Mouse (Mus musculus) limb, embryonic 14.5 days (tissue): Measurements from ENCODE around the gene Gm3336. TPM values are rescaled to one million over a fixed set of nuclear protein-coding genes. Genes with fewer than 3 reads are reported as not detected.

Experiments
- ATAC-seq: fragments of 200-750 bp; cut with Nextera tagmentation; 2 replicates; pipeline ENCODE4 v1.8.0; 2017; ENCODE audit warnings: low read depth, moderate number of reproducible peaks, moderate TSS enrichment; ENCODE audit not compliant: low FRiP score
- DNase-seq: peaks from one replicate; pipeline ENCODE4 v3.0.0-alpha.2; 2015; ENCODE audit warnings: low spot score
- H3K27ac ChIP-seq: fragments of 300-500 bp; sonication (generic); replicated peaks from 2 replicates; pipeline ENCODE4 v1.5.1; 2014; ENCODE audit warnings: low read depth, mild to moderate bottlenecking, low read length, moderate library complexity, mixed read lengths
- H3K27me3 ChIP-seq: fragments of 300-500 bp; sonication (generic); 2 replicates; pipeline ENCODE4 v1.6.1; 2014; ENCODE audit warnings: low read length, mixed read lengths; ENCODE audit not compliant: control insufficient read depth, insufficient read depth
- H3K36me3 ChIP-seq: fragments of 300-500 bp; sonication (generic); 2 replicates; pipeline ENCODE4 v1.6.1; 2014; ENCODE audit warnings: mild to moderate bottlenecking, low read length, moderate library complexity, mixed read lengths; ENCODE audit not compliant: control insufficient read depth, insufficient read depth
- H3K4me1 ChIP-seq: fragments of 300-500 bp; sonication (generic); 2 replicates; pipeline ENCODE4 v1.6.1; 2014; ENCODE audit warnings: antibody characterized with exemption, low read length, mixed read lengths; ENCODE audit not compliant: control insufficient read depth, insufficient read depth
- H3K4me2 ChIP-seq: fragments of 300-500 bp; sonication (generic); replicated peaks from 2 replicates; pipeline ENCODE4 v1.6.1; 2014; ENCODE audit warnings: low read depth, mild to moderate bottlenecking, low read length, moderate library complexity; ENCODE audit not compliant: severe bottlenecking
- H3K4me3 ChIP-seq: fragments of 300-500 bp; sonication (generic); replicated peaks from 2 replicates; pipeline ENCODE4 v1.5.1; 2014; ENCODE audit warnings: low read length
- H3K9ac ChIP-seq: fragments of 300-500 bp; sonication (generic); 2 replicates; pipeline ENCODE4 v1.6.1; 2014; ENCODE audit warnings: mild to moderate bottlenecking, low read depth, low read length, moderate library complexity; ENCODE audit not compliant: severe bottlenecking
- H3K9me3 ChIP-seq: fragments of 300-500 bp; sonication (generic); 2 replicates; pipeline ENCODE4 v1.6.1; 2016; ENCODE audit warnings: low read length; ENCODE audit not compliant: control insufficient read depth
- POLR2A ChIP-seq: fragments of 200-500 bp; IDR thresholded peaks from 2 replicates; pipeline ENCODE4 v1.8.0; 2012; ENCODE audit warnings: inconsistent platforms, mild to moderate bottlenecking, moderate library complexity, borderline replicate concordance; ENCODE audit not compliant: insufficient read depth, insufficient read length; ENCODE audit errors: extremely low read depth
- WGBS: fragments of 180-500 bp; shearing (Covaris S2); extraction: QIAGEN DNeasy Blood & Tissue Kit; methylation state at CpG from one replicate; pipeline ENCODE4 v1.1.7; 2014; 5-methylcytosine and 5-hydroxymethylcytosine counted together
- polyA plus RNA-seq, 2 experiments: library from polyadenylated mRNA; depleted of rRNA in 1 of 2; stranded (reverse) in 1 of 2; unstranded in 1 of 2; fragments of >200 nt; fragmentation: Nextera tagmentation in 1 of 2; extraction: Ambion mirVana in 1 of 2; gene quantifications; 2 replicates each; pipeline versions ENCODE4 v1.2.1 to v1.2.3; 2012 to 2014

Gm3336 gene
- polyA plus RNA-seq, 2 experiments: not detected

DNA sequence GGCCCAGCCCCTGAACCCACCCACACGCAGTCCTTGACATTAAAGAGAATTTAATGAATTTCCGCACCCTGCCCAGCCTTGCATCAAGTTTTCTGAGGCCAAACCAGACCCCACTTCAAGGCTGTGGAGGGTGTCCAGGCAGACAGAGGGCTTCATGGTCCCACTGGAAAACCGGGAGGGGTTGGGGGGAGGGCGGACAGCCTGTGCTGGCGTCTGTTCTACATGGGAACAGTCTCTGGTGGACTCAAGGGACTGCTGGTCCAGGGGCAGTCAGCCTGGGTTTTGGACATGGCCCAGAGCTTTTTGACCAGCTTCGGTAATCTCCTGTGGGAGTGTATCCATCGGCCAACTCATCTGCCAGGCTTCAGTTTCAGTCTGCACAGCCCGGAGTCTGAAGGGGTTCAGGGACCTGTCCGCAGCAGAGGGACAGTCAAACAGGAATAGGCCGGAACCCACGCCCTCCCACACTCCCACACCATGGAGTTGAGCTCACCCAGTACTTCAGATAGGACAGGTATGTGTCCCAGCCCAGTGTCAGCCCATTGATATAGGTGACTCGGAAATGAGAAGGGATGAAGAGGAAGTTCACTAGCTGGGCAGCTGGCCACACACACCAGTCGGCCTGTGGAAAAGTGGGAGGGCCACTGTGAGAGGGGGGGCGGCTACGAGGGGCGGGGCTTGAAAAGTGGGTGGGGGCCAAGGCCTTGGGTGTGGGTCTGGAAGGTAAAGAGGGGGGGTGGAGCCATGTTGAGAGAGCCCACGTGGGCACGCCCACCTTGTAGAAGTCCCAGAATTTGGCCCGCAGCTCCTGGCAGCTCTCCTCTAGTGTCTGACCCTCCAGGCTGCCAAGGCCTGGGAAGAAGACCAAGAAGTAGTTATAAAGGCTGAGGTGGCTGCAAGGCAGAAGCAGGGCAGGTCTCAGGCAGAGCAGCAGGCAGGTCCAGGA is 40.5 kb downstream of the Gm3336 start:
- no peak for ATAC-seq
- H3K4me1 ChIP-seq: peaks cover 11% of the 10 kb centered on the region
- no peak overlapping the region; the same call in 1 of the 2 replicates for H3K4me2 ChIP-seq
- peaks cover 23% of the 10 kb centered on the region for H3K36me3 ChIP-seq
- H3K9ac ChIP-seq: no peak overlapping the region
- no peak for DNase-seq
- no peak overlapping the region for H3K27ac ChIP-seq
- TF ChIP-seq POLR2A: no peak
- WGBS: 68% methylated on average over 18 of the region's 19 CpGs
- H3K27me3 ChIP-seq: no peaks in the 10 kb centered on the region
- no peaks in the 10 kb centered on the region for H3K9me3 ChIP-seq
- no peak overlapping the region for H3K4me3 ChIP-seq

DNA sequence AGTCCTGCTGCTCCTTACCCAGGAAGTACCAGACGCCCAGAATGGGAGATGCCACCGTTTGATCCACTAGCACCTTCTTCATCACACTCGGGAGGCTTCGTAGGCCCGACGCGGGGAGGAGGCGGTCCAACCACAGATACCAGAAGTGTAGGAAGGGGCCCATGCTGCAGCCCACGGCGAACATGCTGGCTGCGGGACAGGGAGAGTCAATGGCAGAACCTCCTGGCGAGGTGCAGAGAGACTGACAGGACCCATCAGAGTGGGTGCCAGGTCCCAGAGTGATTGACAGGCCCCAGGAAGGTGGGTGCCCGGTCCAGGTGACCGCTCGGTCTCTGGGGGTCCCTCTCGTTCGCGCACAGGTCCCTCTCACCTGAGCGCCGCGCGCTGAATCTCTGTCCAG is 42.0 kb downstream of the Gm3336 start:
- no peak for TF ChIP-seq POLR2A
- no peak for ATAC-seq
- no peak for DNase-seq
- Histone ChIP-seq H3K9ac (peak overlapping the region; percentile 72), H3K4me1 (peaks cover 8% of the 10 kb centered on the region), H3K36me3 (peaks cover 23% of the 10 kb centered on the region), H3K27me3 (no peaks in the 10 kb centered on the region), H3K9me3 (no peaks in the 10 kb centered on the region), H3K4me3 (peak overlapping the region; percentile 71), H3K4me2 (peak overlapping the region; percentile 98), H3K27ac (0 out of 2 replicates have a peak overlapping the region, but pooled peaks have one; percentile 33)
- 1% methylated on average over 12 of the region's 22 CpGs for WGBS

DNA sequence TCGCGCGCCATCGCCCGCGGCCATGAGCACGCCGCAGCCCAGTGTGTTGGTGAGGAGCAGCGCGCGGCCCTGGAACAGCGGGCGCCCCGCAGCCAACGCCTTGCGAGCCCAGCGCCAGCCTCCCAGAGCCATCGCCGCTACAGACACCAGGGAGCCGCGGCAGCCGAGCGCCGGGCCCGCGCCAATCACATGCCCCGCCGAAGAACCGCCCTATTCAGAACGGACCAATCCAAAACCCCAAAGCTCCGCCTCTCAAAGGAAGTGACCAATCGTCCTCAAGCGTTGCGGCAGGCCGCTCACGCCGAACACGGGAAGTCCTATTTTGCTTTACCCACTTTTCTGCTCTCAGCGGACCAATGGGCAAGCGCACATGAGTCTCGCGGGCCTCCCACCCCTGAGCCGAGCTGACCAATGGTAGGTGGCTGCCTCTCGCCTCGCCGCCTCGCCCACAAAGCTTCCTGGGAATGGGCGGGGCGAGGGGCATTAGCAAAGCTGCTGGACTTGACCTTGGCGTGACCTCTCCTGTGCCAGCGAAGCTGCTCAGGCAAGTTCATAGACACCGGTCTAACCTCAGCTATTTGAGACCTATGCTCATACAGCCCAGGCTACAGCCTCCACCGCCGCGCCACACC is 42.5 kb downstream of the Gm3336 start, which contains the start of gene Mpv17l2:
Gene Mpv17l2, minus strand, starts transcription at position 172 of the 632 bp plus-strand sequence.
- Histone ChIP-seq H3K27ac (0 out of 2 replicates have a peak within 1 kb of the TSS, but pooled peaks have one; percentile 33), H3K9ac (peak within 1 kb of the TSS; percentile 72), H3K4me2 (peak within 1 kb of the TSS; percentile 98), H3K36me3 (peaks cover 23% of the 10 kb centered on the region), H3K4me1 (peaks cover 11% of the 10 kb centered on the region), H3K27me3 (no peaks in the 10 kb centered on the region), H3K9me3 (no peaks in the 10 kb centered on the region), H3K4me3 (peak within 1 kb of the TSS; percentile 71)
- under 1% methylated on average over 54 of the region's 55 CpGs for WGBS
- peak; percentile 97 for DNase-seq
- ATAC-seq: peak; percentile 97
- no peak for TF ChIP-seq POLR2A

- no peaks in the 10 kb centered on the region for H3K9me3 ChIP-seq
- peaks cover 12% of the 10 kb centered on the region for H3K36me3 ChIP-seq
- no peak overlapping the region for H3K4me3 ChIP-seq
- no peaks in the 10 kb centered on the region for H3K27me3 ChIP-seq
- peaks cover 22% of the 10 kb centered on the region for H3K4me1 ChIP-seq
- no peak overlapping the region for H3K4me2 ChIP-seq
- WGBS: 79% methylated on average over 1 of the region's 1 CpGs
- DNase-seq: no peak
- ATAC-seq: no peak
- H3K27ac ChIP-seq: no peak overlapping the region
- no peak for TF ChIP-seq POLR2A
- H3K9ac ChIP-seq: no peak overlapping the region
These were observed 43.8 kb downstream of the Gm3336 start for GRCm38 (mm10) chr8:70762118-70762517.

DNA sequence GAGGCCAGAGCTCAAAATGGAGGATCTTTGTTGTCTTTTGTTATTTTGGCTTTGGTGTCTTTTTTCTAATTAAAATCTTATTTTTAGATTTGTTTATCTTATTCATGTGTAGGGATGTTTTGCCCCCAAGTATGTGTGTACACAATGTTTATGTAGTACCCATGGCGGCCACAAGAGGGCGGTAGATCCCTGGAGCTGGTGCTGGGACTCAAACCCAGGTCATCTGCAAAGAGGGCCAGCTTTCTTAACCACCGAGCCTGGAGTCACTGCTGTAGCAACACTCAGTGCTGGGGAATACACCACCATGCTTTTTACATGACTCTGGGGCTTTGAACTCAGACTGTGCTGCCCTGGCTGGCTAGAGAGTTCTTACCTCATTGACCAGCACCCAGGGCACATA is 45.0 kb downstream of the Gm3336 start:
- no peak overlapping the region for H3K4me2 ChIP-seq
- no peaks in the 10 kb centered on the region for H3K27me3 ChIP-seq
- no peak overlapping the region for H3K4me3 ChIP-seq
- H3K9me3 ChIP-seq: no peaks in the 10 kb centered on the region
- no peak for DNase-seq
- peaks cover 3% of the 10 kb centered on the region; the same call in 1 of the 2 replicates for H3K36me3 ChIP-seq
- no peak for ATAC-seq
- peaks cover 22% of the 10 kb centered on the region for H3K4me1 ChIP-seq
- no peak overlapping the region for H3K27ac ChIP-seq
- no peak overlapping the region for H3K9ac ChIP-seq
- WGBS: 6% methylated on average over 3 of the region's 3 CpGs
- TF ChIP-seq POLR2A: no peak
